Mouse (Mus musculus) liver, embryonic 11.5 days (tissue): ENCODE measurements around the gene Tmem167. TPM values are rescaled to one million over a fixed set of nuclear protein-coding genes. Genes with fewer than 3 reads are reported as not detected.

ENCODE experiments used
- ATAC-seq: fragments of 200-750 bp; cut with Nextera tagmentation; replicated peaks from 2 replicates; pipeline ENCODE4 v1.8.0; 2017; ENCODE audit warnings: moderate number of reproducible peaks, mild to moderate bottlenecking, moderate TSS enrichment, moderate library complexity; ENCODE audit not compliant: low FRiP score
- DNase-seq: peaks from one replicate; pipeline ENCODE4 v3.0.0-alpha.2; 2017; ENCODE audit warnings: low spot score
- H3K27ac ChIP-seq: fragments of 300-500 bp; sonication (generic); 2 replicates; pipeline ENCODE4 v1.5.1; 2014; ENCODE audit warnings: mild to moderate bottlenecking, low read depth, low read length, control low read depth
- H3K27me3 ChIP-seq: fragments of 300-500 bp; sonication (generic); replicated peaks from 2 replicates; pipeline ENCODE4 v1.6.1; 2014; ENCODE audit warnings: low read length, mixed read lengths; ENCODE audit not compliant: control insufficient read depth, insufficient read depth
- H3K36me3 ChIP-seq: fragments of 300-500 bp; sonication (generic); 2 replicates; pipeline ENCODE4 v1.6.1; 2014; ENCODE audit warnings: mild to moderate bottlenecking, low read length, moderate library complexity, mixed read lengths; ENCODE audit not compliant: control insufficient read depth, insufficient read depth
- H3K4me1 ChIP-seq: fragments of 300-500 bp; sonication (generic); replicated peaks from 2 replicates; pipeline ENCODE4 v1.6.1; 2014; ENCODE audit warnings: low read length, mixed read lengths; ENCODE audit not compliant: control insufficient read depth, insufficient read depth
- H3K4me2 ChIP-seq: fragments of 300-500 bp; sonication (generic); 2 replicates; pipeline ENCODE4 v1.6.1; 2014; ENCODE audit warnings: mild to moderate bottlenecking, control low read depth, moderate library complexity
- H3K4me3 ChIP-seq: fragments of 300-500 bp; sonication (generic); 2 replicates; pipeline ENCODE4 v1.5.1; 2014; ENCODE audit warnings: low read depth, low read length, control low read depth
- H3K9ac ChIP-seq: fragments of 300-500 bp; sonication (generic); 2 replicates; pipeline ENCODE4 v1.6.1; 2014; ENCODE audit warnings: low read depth, low read length, control low read depth
- H3K9me3 ChIP-seq: fragments of 300-500 bp; sonication (generic); 2 replicates; pipeline ENCODE4 v1.6.1; 2016; ENCODE audit warnings: low read length, inconsistent platforms, mixed read lengths; ENCODE audit not compliant: control insufficient read depth
- WGBS: fragments of 180-500 bp; shearing (Covaris S2); extraction: QIAGEN DNeasy Blood & Tissue Kit; methylation state at CpG from one replicate; pipeline ENCODE4 v1.1.7; 2014; 5-methylcytosine and 5-hydroxymethylcytosine counted together
- polyA plus RNA-seq: library from polyadenylated mRNA; unstranded; fragments of >200 nt; fragmentation: Nextera tagmentation; extraction: Ambion mirVana; gene quantifications from 2 replicates; pipeline ENCODE4 v1.2.1, GENCODE M21; 2014

The Tmem167 gene
- polyA plus RNA-seq, 1 experiment from 2014 or later, result 49.4 TPM

GRCm38 (mm10) chr13:90111681-90112080, 22.8 kb downstream of the Tmem167 start:
- Histone ChIP-seq H3K27me3 (no peaks in the 10 kb centered on the region), H3K9me3 (no peaks in the 10 kb centered on the region), H3K9ac (no peak overlapping the region), H3K4me2 (no peak overlapping the region), H3K36me3 (no peaks in the 10 kb centered on the region), H3K27ac (no peak overlapping the region), H3K4me1 (no peaks in the 10 kb centered on the region), H3K4me3 (no peak overlapping the region)
- DNase-seq (no peak), ATAC-seq (no peak)
- WGBS, result 72% methylated on average over 1 of the region's 1 CpGs

- no peak for DNase-seq
- Histone ChIP-seq H3K27ac (no peak overlapping the region), H3K9ac (no peak overlapping the region), H3K27me3 (no peaks in the 10 kb centered on the region), H3K4me1 (no peaks in the 10 kb centered on the region), H3K4me2 (no peak overlapping the region), H3K9me3 (no peaks in the 10 kb centered on the region), H3K4me3 (no peak overlapping the region), H3K36me3 (no peaks in the 10 kb centered on the region)
- 76% methylated on average over 3 of the region's 3 CpGs for WGBS
- no peak for ATAC-seq
Measured at GRCm38 (mm10) chr13:90136156-90136910, 47.4 kb downstream of the Tmem167 start.

- no peak for DNase-seq
- no peak overlapping the region for H3K4me3 ChIP-seq
- no peak for ATAC-seq
- no peaks in the 10 kb centered on the region for H3K9me3 ChIP-seq
- H3K27ac ChIP-seq, result no peak overlapping the region
- H3K4me2 ChIP-seq, result no peak overlapping the region
- no peaks in the 10 kb centered on the region for H3K4me1 ChIP-seq
- H3K36me3 ChIP-seq, result no peaks in the 10 kb centered on the region
- no peak overlapping the region for H3K9ac ChIP-seq
- 84% methylated on average over 1 of the region's 1 CpGs for WGBS
- H3K27me3 ChIP-seq, result no peaks in the 10 kb centered on the region
Measured at GRCm38 (mm10) chr13:90141681-90142080, 52.8 kb downstream of the Tmem167 start.

- Histone ChIP-seq H3K9ac (no peak overlapping the region), H3K36me3 (no peaks in the 10 kb centered on the region), H3K4me3 (no peak overlapping the region), H3K27me3 (no peaks in the 10 kb centered on the region), H3K4me2 (no peak overlapping the region), H3K4me1 (no peaks in the 10 kb centered on the region), H3K27ac (no peak overlapping the region), H3K9me3 (no peaks in the 10 kb centered on the region)
- ATAC-seq (no peak), DNase-seq (no peak)
- WGBS, result 48% methylated on average over 4 of the region's 4 CpGs
Measured at GRCm38 (mm10) chr13:90143245-90143644, 54.3 kb downstream of the Tmem167 start.

GRCm38 (mm10) chr13:90151881-90152280, 63.0 kb downstream of the Tmem167 start:
- Histone ChIP-seq H3K4me2 (no peak overlapping the region), H3K36me3 (no peaks in the 10 kb centered on the region), H3K27ac (no peak overlapping the region), H3K9me3 (no peaks in the 10 kb centered on the region), H3K27me3 (no peaks in the 10 kb centered on the region), H3K9ac (no peak overlapping the region), H3K4me3 (no peak overlapping the region), H3K4me1 (no peaks in the 10 kb centered on the region)
- ATAC-seq (no peak), DNase-seq (no peak)

GRCm38 (mm10) chr13:90152536-90153273, 63.8 kb downstream of the Tmem167 start:
- Histone ChIP-seq H3K9ac (no peak overlapping the region), H3K27ac (no peak overlapping the region), H3K4me3 (no peak overlapping the region), H3K9me3 (no peaks in the 10 kb centered on the region), H3K36me3 (no peaks in the 10 kb centered on the region), H3K27me3 (no peaks in the 10 kb centered on the region), H3K4me1 (no peaks in the 10 kb centered on the region), H3K4me2 (no peak overlapping the region)
- ATAC-seq (no peak), DNase-seq (no peak)
- WGBS, result 65% methylated on average over 7 of the region's 7 CpGs

- H3K9me3 ChIP-seq, result no peaks in the 10 kb centered on the region
- WGBS, result 76% methylated on average over 2 of the region's 2 CpGs
- DNase-seq (no peak), ATAC-seq (no peak)
- no peaks in the 10 kb centered on the region for H3K36me3 ChIP-seq
- no peak overlapping the region for H3K27ac ChIP-seq
- H3K4me1 ChIP-seq, result no peaks in the 10 kb centered on the region
- no peak overlapping the region for H3K4me3 ChIP-seq
- no peak overlapping the region for H3K9ac ChIP-seq
- H3K4me2 ChIP-seq, result no peak overlapping the region
- H3K27me3 ChIP-seq, result no peaks in the 10 kb centered on the region
Measured at GRCm38 (mm10) chr13:90164147-90164546, 75.2 kb downstream of the Tmem167 start.

- H3K27me3 ChIP-seq, result no peaks in the 10 kb centered on the region
- no peaks in the 10 kb centered on the region for H3K4me1 ChIP-seq
- no peak overlapping the region for H3K4me2 ChIP-seq
- no peak overlapping the region for H3K4me3 ChIP-seq
- H3K9ac ChIP-seq, result no peak overlapping the region
- no peaks in the 10 kb centered on the region for H3K36me3 ChIP-seq
- no peak overlapping the region for H3K27ac ChIP-seq
- no peak for DNase-seq
- 59% methylated on average over 3 of the region's 3 CpGs for WGBS
- ATAC-seq, result no peak
- H3K9me3 ChIP-seq, result no peaks in the 10 kb centered on the region
Measured at GRCm38 (mm10) chr13:90167044-90167443, 78.1 kb downstream of the Tmem167 start.
